Mouse (Mus musculus): ENCODE data around the gene Stx1b. TPM values are rescaled to one million over a fixed set of nuclear protein-coding genes. Genes with fewer than 3 reads are reported as not detected.
"Not testable (repeated sequence)": the region's sequence is repeated elsewhere in the genome, so short reads cannot be mapped to it uniquely, and the experiment has no call there.

Stx1b gene
- polyA plus RNA-seq, 1 experiment from 2014 or later, result 1.1 TPM

DNA sequence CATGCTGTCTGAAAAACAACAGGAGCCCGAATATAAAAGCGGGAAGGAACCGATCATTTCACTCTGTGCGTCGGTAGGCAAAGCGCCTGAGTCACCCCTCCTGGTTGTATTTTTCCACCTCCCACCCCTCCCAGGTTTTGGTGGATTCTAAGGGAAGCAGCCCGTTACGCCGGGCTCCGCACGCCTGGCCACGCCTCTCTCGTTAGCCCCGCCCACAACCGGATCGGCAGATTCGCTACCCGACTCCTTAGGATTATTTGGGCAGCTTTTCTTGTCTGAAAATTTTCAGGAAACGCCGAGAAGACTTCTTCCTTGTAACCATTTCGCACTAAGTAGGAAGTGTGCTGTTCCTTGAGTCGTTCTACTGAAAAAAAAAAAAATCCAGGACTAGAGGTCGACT is 47.9 kb downstream of the Stx1b start, which contains the start of gene Setd1a:
Gene Setd1a, plus strand, starts transcription at position 245 of the 400 bp plus-strand sequence.
- H3K4me1 ChIP-seq, result peaks cover 22% of the 10 kb centered on the region
- H3K27ac ChIP-seq (replicated peaks), result peak within 1 kb of the TSS; percentile 99
- H3K9me3 ChIP-seq, result no peaks in the 10 kb centered on the region
- H3K27me3 ChIP-seq (replicated peaks), result no peaks in the 10 kb centered on the region
- peak; percentile 72 for ATAC-seq (ENCODE audit: extremely low read depth, insufficient number of reproducible peaks, low FRiP score, low TSS enrichment)
- H3K36me3 ChIP-seq, result peaks cover 32% of the 10 kb centered on the region
- WGBS, result under 1% methylated on average over 23 of the region's 23 CpGs
- peak within 1 kb of the TSS; percentile 96 for H3K9ac ChIP-seq
- peak within 1 kb of the TSS; percentile 95 for H3K4me2 ChIP-seq
- peak within 1 kb of the TSS; percentile 92 for H3K4me3 ChIP-seq

DNA sequence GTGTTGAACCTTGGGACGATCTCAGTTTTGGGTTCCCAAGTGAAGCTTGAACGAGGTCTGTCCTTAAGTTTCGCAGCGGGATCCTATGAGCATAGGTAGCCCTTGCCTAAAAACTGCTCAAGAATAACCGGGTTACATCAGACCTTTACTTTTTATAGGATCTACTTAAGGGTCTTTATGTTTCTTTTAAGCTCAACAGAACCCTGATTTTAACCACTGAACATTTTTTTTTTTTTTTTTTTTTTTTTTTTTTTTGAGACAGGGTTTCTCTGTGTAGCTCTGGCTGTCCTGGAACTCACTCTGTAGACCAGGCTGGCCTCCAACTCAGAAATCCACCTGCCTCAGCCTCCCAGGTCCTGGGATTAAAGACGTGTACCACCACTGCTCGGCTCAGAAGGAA is 48.5 kb downstream of the Stx1b start:
- not testable (repeated sequence) for ATAC-seq (ENCODE audit: extremely low read depth, insufficient number of reproducible peaks, low FRiP score, low TSS enrichment); H3K9me3 ChIP-seq; H3K27me3 ChIP-seq (replicated peaks)
- H3K36me3 ChIP-seq, result peaks cover 26% of the 10 kb centered on the region
- 73% methylated on average over 7 of the region's 7 CpGs for WGBS
- peak overlapping the region; percentile 96 for H3K9ac ChIP-seq
- H3K27ac ChIP-seq (replicated peaks), result peak overlapping the region; percentile 99
- H3K4me1 ChIP-seq, result peaks cover 28% of the 10 kb centered on the region
- peak overlapping the region; percentile 95 for H3K4me2 ChIP-seq
- peak overlapping the region; percentile 92 for H3K4me3 ChIP-seq

DNA sequence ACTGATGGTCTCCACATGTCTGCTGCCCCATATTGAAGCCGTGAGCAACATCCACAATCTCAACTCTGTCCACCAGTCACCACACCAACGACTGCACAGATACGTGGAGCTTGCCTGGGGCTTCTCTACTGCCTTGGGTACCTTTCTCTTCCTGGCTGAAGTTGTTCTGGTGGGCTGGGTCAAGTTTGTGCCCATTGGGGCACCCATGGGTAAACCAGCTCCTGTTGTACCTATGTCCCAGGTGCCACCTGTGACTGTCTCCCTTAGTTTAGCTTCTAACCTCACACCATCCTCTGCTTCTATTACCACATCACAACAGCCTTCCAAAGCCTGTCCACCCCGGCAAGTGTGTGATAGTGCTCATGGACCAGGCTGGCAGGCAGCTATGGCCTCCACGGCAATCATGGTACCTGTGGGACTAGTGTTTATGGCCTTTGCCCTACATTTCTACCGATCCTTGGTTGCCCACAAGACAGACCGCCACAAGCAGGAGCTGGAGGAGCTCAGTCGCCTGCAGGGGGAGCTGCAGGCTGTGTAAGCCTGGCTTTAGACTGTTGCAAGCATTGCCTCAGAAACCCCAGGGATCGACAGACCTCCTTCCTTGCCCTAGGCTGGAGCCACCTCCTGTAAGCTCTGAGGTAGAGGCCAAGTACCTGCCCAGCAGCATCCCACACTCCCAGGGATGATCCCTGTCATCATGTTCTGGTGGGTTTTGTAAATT is 50.5 kb downstream of the Stx1b start:
- H3K27ac ChIP-seq (replicated peaks), result no peak overlapping the region
- peaks cover 44% of the 10 kb centered on the region for H3K4me1 ChIP-seq
- ATAC-seq (ENCODE audit: extremely low read depth, insufficient number of reproducible peaks, low FRiP score, low TSS enrichment), result no peak
- H3K9me3 ChIP-seq, result no peaks in the 10 kb centered on the region
- no peak overlapping the region for H3K9ac ChIP-seq
- peaks cover 6% of the 10 kb centered on the region for H3K36me3 ChIP-seq
- 36% methylated on average over 9 of the region's 9 CpGs for WGBS
- H3K4me3 ChIP-seq, result no peak overlapping the region
- H3K4me2 ChIP-seq, result no peak overlapping the region
- no peaks in the 10 kb centered on the region for H3K27me3 ChIP-seq (replicated peaks)

DNA sequence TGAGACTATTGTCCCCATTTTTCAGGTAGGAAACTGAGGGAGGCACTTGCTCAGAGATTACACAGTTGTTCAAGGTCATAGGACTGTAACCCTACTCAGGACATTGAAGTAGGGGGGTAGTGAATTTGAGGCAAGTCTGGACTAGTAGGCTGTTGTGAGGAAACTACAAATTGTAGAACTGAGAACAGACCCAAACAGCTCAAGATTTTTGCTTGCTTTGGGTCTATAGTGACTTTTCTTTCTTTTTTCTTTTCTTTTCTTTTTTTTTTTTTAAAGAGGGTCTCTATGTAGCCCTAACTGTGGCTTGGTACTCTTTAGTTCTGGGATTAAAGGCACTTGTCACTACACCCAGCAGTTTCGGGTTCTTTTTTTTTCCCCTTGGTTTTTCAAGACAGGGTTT is 51.8 kb downstream of the Stx1b start:
- Histone ChIP-seq H3K36me3 (peaks cover 12% of the 10 kb centered on the region), H3K27me3 (replicated peaks) (no peaks in the 10 kb centered on the region)

DNA sequence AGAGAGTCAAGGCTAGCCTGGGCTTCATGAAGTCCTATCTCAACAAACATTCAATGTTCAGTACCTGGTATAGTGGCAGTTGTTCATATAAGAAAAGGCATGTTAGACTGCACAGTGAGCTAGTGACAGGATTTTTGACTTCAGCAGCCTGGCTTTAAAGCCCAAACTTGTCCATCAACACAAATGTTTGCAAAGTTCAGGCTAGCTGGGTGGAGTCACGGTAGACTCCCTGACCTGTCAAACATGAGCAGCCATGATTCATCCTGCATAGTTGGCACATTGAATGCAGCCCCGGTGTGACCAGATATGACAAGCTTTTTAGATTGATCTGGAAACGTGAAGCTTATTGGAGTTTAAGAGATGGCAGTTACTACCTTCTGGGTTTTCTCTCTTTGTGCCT is 52.3 kb downstream of the Stx1b start:
- Histone ChIP-seq H3K27me3 (replicated peaks) (no peaks in the 10 kb centered on the region), H3K9ac (no peak overlapping the region), H3K27ac (replicated peaks) (no peak overlapping the region), H3K9me3 (no peaks in the 10 kb centered on the region), H3K4me2 (no peak overlapping the region), H3K4me3 (no peak overlapping the region), H3K4me1 (peaks cover 44% of the 10 kb centered on the region), H3K36me3 (peaks cover 17% of the 10 kb centered on the region)
- ATAC-seq (ENCODE audit: extremely low read depth, insufficient number of reproducible peaks, low FRiP score, low TSS enrichment), result no peak
- WGBS, result 74% methylated on average over 3 of the region's 3 CpGs

More for the DNA sequence above, 51.8 kb downstream of the Stx1b start:
- Histone ChIP-seq H3K4me3 (no peak overlapping the region), H3K27ac (replicated peaks) (no peak overlapping the region), H3K4me2 (no peak overlapping the region), H3K4me1 (peaks cover 44% of the 10 kb centered on the region), H3K9me3 (no peaks in the 10 kb centered on the region), H3K9ac (no peak overlapping the region)
- ATAC-seq (ENCODE audit: extremely low read depth, insufficient number of reproducible peaks, low FRiP score, low TSS enrichment), result no peak
- 84% methylated on average over 1 of the region's 1 CpGs for WGBS

DNA sequence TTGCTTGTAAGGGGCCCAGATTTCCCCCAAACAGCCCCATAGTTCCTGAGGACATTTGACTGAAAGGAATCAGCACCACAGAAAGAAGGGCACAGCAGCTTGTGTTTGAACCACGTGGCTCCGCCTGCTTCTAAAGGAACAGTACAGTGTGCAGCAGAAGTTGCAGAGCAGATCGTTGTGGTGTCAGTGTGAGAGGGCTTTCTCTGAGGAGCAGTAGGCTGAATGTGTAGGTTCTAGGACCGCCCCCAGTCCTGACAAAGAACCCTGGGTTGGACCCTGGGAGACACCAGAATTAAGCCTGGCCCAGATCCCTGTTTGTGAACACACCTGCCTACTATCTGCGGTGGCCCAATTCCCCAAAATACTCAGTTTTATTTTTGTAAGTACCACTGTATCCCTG is 53.1 kb downstream of the Stx1b start:
- Histone ChIP-seq H3K4me2 (peak overlapping the region; percentile 77), H3K4me1 (peaks cover 44% of the 10 kb centered on the region), H3K9me3 (no peaks in the 10 kb centered on the region), H3K9ac (peak overlapping the region; percentile 92), H3K27me3 (replicated peaks) (no peaks in the 10 kb centered on the region), H3K4me3 (no peak overlapping the region), H3K27ac (replicated peaks) (0 out of 2 replicates have a peak overlapping the region, but pooled peaks have one; percentile 80), H3K36me3 (peaks cover 25% of the 10 kb centered on the region)
- 65% methylated on average over 5 of the region's 5 CpGs for WGBS
- no peak for ATAC-seq (ENCODE audit: extremely low read depth, insufficient number of reproducible peaks, low FRiP score, low TSS enrichment)

DNA sequence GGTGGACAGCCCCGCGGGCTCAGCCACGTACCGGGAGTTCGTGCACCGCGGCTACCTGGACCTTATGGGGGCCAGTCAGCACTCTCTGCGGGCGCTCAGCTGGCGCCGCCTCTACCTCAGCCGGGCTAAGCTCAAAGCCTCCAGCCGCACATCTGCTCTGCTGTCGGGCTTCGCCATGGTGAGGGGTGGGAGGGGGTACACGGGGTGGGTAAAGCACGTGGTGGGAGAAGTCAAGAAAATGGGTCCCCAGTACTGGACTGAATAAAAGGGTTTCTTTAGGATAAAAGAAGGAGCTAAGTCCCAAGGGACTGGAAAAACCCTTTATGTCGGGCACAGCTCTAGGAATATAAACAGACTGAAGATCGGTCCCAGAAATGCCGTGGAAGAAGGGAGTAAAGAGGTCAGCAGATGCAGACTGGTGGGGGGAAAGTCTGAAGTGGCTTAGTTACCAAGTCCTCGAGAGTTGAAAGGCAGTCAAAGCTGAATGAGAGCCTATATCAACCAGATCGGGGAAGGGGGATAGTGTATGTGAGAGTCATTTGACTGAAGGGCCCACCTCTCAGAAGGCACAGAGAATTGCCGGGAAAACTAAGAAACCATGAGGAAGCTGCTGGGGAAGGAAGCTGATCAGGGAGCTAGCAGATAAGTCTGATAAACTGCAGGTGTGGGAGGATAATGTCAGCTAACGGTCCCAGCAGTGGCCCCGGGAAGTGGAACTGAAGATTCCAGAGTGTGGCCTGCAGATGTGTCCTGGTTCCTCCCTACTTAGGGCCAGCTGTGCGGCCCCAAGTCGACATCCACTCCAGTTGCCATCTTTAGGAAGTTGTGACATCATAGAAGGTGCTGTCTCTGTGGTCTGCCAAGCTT is 54.1 kb downstream of the Stx1b start:
- H3K27me3 ChIP-seq (replicated peaks), result no peaks in the 10 kb centered on the region
- peak overlapping the region; percentile 77 for H3K4me2 ChIP-seq
- H3K36me3 ChIP-seq, result peaks cover 35% of the 10 kb centered on the region
- H3K27ac ChIP-seq (replicated peaks), result peak overlapping the region; percentile 80
- H3K4me3 ChIP-seq, result peak overlapping the region; percentile 64
- peak; percentile 31; the same call in 1 of the 2 replicates for ATAC-seq (ENCODE audit: extremely low read depth, insufficient number of reproducible peaks, low FRiP score, low TSS enrichment)
- peak overlapping the region; percentile 92 for H3K9ac ChIP-seq
- no peaks in the 10 kb centered on the region for H3K9me3 ChIP-seq
- peaks cover 36% of the 10 kb centered on the region for H3K4me1 ChIP-seq
- WGBS, result 2% methylated on average over 27 of the region's 27 CpGs

DNA sequence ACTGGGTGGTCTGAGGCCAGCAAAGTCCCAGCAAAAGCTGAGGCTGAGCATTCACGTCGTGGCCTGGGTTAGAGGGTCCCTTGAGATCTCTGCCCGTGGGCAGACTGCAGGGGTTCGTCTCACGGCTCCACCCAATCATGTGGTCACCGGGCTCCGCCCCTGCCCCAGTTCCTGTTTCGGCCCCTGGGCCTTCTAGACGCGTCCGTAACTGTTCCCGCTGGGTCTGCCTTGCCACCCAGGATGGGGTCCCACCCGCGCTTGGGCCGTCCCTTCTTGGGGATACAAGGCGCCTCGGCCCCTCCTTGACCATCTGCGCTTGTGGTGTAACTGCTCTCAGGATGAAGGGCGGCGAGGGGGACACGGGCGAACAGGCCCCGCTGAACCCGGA is 54.7 kb downstream of the Stx1b start, which contains the start of gene Orai3:
Gene Orai3, plus strand, starts transcription at position 165 of the 388 bp plus-strand sequence.
- peak; percentile 71; the same call in 1 of the 2 replicates for ATAC-seq (ENCODE audit: extremely low read depth, insufficient number of reproducible peaks, low FRiP score, low TSS enrichment)
- under 1% methylated on average over 24 of the region's 24 CpGs for WGBS
- peak within 1 kb of the TSS; percentile 77 for H3K4me2 ChIP-seq
- no peaks in the 10 kb centered on the region for H3K27me3 ChIP-seq (replicated peaks)
- peaks cover 41% of the 10 kb centered on the region for H3K36me3 ChIP-seq
- peaks cover 34% of the 10 kb centered on the region for H3K4me1 ChIP-seq
- peak within 1 kb of the TSS; percentile 92 for H3K9ac ChIP-seq
- H3K27ac ChIP-seq (replicated peaks), result peak within 1 kb of the TSS; percentile 80
- H3K4me3 ChIP-seq, result peak within 1 kb of the TSS; percentile 64
- no peaks in the 10 kb centered on the region for H3K9me3 ChIP-seq

DNA sequence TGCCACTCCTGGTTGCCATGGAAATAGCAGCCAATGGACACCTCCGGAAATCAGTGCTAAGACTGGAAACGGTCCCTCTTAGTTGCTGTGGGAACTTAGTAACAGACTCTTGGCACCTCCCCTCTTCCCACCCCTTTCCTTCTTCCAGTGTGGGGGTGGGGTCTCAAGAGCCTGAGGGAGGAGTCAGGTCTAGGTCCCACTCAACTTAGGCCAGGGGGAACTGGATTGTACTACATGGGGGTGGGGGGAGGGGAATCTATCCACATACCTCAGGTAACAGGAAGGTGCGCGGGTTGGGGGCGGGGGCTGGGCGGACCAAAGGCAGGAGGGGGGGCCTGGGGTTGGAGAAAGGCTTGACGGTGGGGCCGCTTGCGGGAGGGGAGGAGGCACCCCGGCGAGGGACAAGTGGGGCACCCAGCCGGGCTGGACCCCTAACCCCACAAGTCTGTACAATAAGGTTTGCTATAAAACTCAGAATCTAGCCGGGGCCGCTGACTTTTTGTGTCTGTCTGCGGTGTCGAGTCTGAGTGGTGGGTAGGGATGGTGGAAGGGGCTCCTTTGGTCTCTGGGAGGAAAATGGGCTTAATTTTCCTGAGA is 55.3 kb downstream of the Stx1b start:
- Histone ChIP-seq H3K4me1 (peaks cover 34% of the 10 kb centered on the region), H3K27me3 (replicated peaks) (no peaks in the 10 kb centered on the region), H3K4me2 (peak overlapping the region; percentile 77), H3K9ac (peak overlapping the region; percentile 92), H3K9me3 (no peaks in the 10 kb centered on the region), H3K4me3 (peak overlapping the region; percentile 64), H3K36me3 (peaks cover 47% of the 10 kb centered on the region), H3K27ac (replicated peaks) (peak overlapping the region; percentile 80)
- peak; percentile 71 for ATAC-seq (ENCODE audit: extremely low read depth, insufficient number of reproducible peaks, low FRiP score, low TSS enrichment)
- 2% methylated on average over 16 of the region's 16 CpGs for whole genome bisulfite sequencing

DNA sequence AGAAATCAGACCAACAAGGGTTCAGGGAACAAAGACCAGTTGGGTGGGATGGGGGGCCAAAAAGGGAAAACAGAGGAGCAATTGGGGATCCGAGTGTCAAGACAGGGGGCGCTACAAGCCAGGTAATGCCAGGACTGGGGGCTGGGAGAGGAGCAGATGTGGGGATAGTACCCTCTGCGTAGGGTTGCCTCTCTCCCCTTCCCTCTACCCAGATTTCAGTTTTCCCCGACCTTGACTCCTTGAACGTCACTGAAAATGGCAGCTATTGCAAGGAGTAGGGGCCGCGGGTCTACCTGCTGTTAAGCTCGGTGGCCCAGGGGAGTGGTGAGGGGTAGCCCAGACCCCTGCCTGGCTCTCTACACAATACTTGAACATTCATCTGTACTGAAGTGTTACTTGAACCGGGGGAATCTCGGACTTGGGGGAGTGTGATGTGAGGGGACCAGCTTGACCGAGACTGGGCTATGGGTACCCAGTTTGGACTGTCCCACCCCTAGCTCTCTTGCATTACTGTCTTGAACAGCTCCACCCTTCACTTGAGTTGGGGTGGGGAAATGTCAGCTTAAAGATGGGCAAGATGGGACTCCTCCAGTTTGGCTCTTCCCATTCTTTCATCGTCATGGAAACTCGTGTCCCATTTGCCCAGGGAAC is 55.9 kb downstream of the Stx1b start:
- Histone ChIP-seq H3K4me1 (peaks cover 32% of the 10 kb centered on the region), H3K9ac (no peak overlapping the region), H3K9me3 (no peaks in the 10 kb centered on the region), H3K36me3 (peaks cover 52% of the 10 kb centered on the region), H3K4me3 (peak overlapping the region; percentile 64), H3K27ac (replicated peaks) (peak overlapping the region; percentile 50; the same call in 1 of the 2 replicates), H3K4me2 (peak overlapping the region; percentile 77), H3K27me3 (replicated peaks) (no peaks in the 10 kb centered on the region)
- 53% methylated on average over 13 of the region's 13 CpGs for WGBS
- ATAC-seq (ENCODE audit: extremely low read depth, insufficient number of reproducible peaks, low FRiP score, low TSS enrichment), result 0 out of 2 replicates have a peak, but pooled peaks have one; percentile 2

All from heart, embryonic 13.5 days (tissue).